Mouse (Mus musculus) kidney, postnatal 14 days (tissue): ENCODE measurements around the gene Pknox2.

ENCODE experiments used
- DNase-seq: peaks from one replicate; pipeline ENCODE4 v3.0.0; 2022; ENCODE audit warnings: mixed read lengths

Pknox2 gene

GRCm38 (mm10) chr9:37139514-37139913 is 7.7 kb downstream of the Pknox2 start:
- DNase-seq: peak; percentile 50

GRCm38 (mm10) chr9:37138883-37139282 is 8.3 kb downstream of the Pknox2 start:
- DNase-seq: no peak

GRCm38 (mm10) chr9:37136340-37136739 is 10.9 kb downstream of the Pknox2 start:
- no peak for DNase-seq

- no peak for DNase-seq
Measured at GRCm38 (mm10) chr9:37133495-37133894, 13.7 kb downstream of the Pknox2 start.

GRCm38 (mm10) chr9:37129046-37129445 is 18.2 kb downstream of the Pknox2 start:
- no peak for DNase-seq

- DNase-seq: no peak
Measured at GRCm38 (mm10) chr9:37126197-37126596, 21.0 kb downstream of the Pknox2 start.

- no peak for DNase-seq
Measured at GRCm38 (mm10) chr9:37124696-37125480, 22.3 kb downstream of the Pknox2 start.

- DNase-seq: no peak
Measured at GRCm38 (mm10) chr9:37123384-37123783, 23.8 kb downstream of the Pknox2 start.

GRCm38 (mm10) chr9:37122971-37123370 is 24.2 kb downstream of the Pknox2 start:
- DNase-seq: no peak

- DNase-seq: no peak
Measured at GRCm38 (mm10) chr9:37122381-37122780, 24.8 kb downstream of the Pknox2 start.

- peak; percentile 30 for DNase-seq
Measured at GRCm38 (mm10) chr9:37121761-37122331, 25.4 kb downstream of the Pknox2 start.

GRCm38 (mm10) chr9:37120801-37121200 is 26.4 kb downstream of the Pknox2 start:
- peak; percentile 45 for DNase-seq

- no peak for DNase-seq
Measured at GRCm38 (mm10) chr9:37117529-37117928, 29.7 kb downstream of the Pknox2 start.

- peak; percentile 37 for DNase-seq
Measured at GRCm38 (mm10) chr9:37116632-37117413, 30.4 kb downstream of the Pknox2 start.

- no peak for DNase-seq
Measured at GRCm38 (mm10) chr9:37115820-37116219, 31.4 kb downstream of the Pknox2 start.

GRCm38 (mm10) chr9:37114286-37115267 is 32.6 kb downstream of the Pknox2 start:
- no peak for DNase-seq

- DNase-seq: peak; percentile 46
Measured at GRCm38 (mm10) chr9:37107546-37107945, 39.7 kb downstream of the Pknox2 start.

- DNase-seq: peak; percentile 56
Measured at GRCm38 (mm10) chr9:37106808-37107207, 40.4 kb downstream of the Pknox2 start.

GRCm38 (mm10) chr9:37104249-37104648 is 43.0 kb downstream of the Pknox2 start:
- no peak for DNase-seq

- DNase-seq: no peak
Measured at GRCm38 (mm10) chr9:37103778-37104177, 43.4 kb downstream of the Pknox2 start.

GRCm38 (mm10) chr9:37101059-37101940 is 45.9 kb downstream of the Pknox2 start:
- peak; percentile 31 for DNase-seq
